Mouse (Mus musculus): ENCODE results near the gene Relt. TPM values are rescaled to one million over a fixed set of nuclear protein-coding genes. Genes with fewer than 3 reads are reported as not detected.

The Relt gene
- total RNA-seq, 2 experiments from 2014 or later: 11.5 to 11.8 TPM

- no peak for DNase-seq
Measured at GRCm38 (mm10) chr7:100844385-100845025, 18.7 kb downstream of the Relt start.

GRCm38 (mm10) chr7:100843866-100844265 lies 19.4 kb downstream of the Relt start:
- no peak for DNase-seq

GRCm38 (mm10) chr7:100842175-100842574 lies 21.1 kb downstream of the Relt start:
- DNase-seq: no peak

- no peak for DNase-seq
Measured at GRCm38 (mm10) chr7:100841608-100842007, 21.6 kb downstream of the Relt start.

GRCm38 (mm10) chr7:100840906-100841305 lies 22.3 kb downstream of the Relt start:
- no peak for DNase-seq

- DNase-seq: no peak
Measured at GRCm38 (mm10) chr7:100839632-100840402, 23.4 kb downstream of the Relt start.

- DNase-seq: no peak
Measured at GRCm38 (mm10) chr7:100837701-100838100, 25.5 kb downstream of the Relt start.

GRCm38 (mm10) chr7:100836657-100837056 lies 26.6 kb downstream of the Relt start:
- DNase-seq: no peak

GRCm38 (mm10) chr7:100835711-100836110 lies 27.5 kb downstream of the Relt start:
- no peak for DNase-seq

- no peak for DNase-seq
Measured at GRCm38 (mm10) chr7:100835168-100835567, 28.1 kb downstream of the Relt start.

GRCm38 (mm10) chr7:100833859-100834258 lies 29.4 kb downstream of the Relt start:
- no peak for DNase-seq

- no peak for DNase-seq
Measured at GRCm38 (mm10) chr7:100828549-100828948, 34.7 kb downstream of the Relt start.

- no peak for DNase-seq
Measured at GRCm38 (mm10) chr7:100824661-100825060, 38.6 kb downstream of the Relt start.

GRCm38 (mm10) chr7:100818401-100819064 lies 44.7 kb downstream of the Relt start:
- no peak for DNase-seq

- no peak for DNase-seq
Measured at GRCm38 (mm10) chr7:100817442-100817760, 45.8 kb downstream of the Relt start.

- DNase-seq: peak; percentile 51 to 71
Measured at GRCm38 (mm10) chr7:100816759-100817441, 46.3 kb downstream of the Relt start.

GRCm38 (mm10) chr7:100815900-100816570 lies 47.2 kb downstream of the Relt start:
- DNase-seq: no peak

GRCm38 (mm10) chr7:100812641-100813040 lies 50.6 kb downstream of the Relt start:
- no peak for DNase-seq

- no peak for DNase-seq
Measured at GRCm38 (mm10) chr7:100811912-100812311, 51.3 kb downstream of the Relt start.

GRCm38 (mm10) chr7:100805391-100805790 lies 57.9 kb downstream of the Relt start:
- DNase-seq: no peak

GRCm38 (mm10) chr7:100798810-100799209 lies 64.4 kb downstream of the Relt start:
- no peak for DNase-seq

Data from layer of hippocampus, postnatal 36 days (tissue).